In genomic region chr1:95668253-95668805, GRCm38 (mm10) we compare ENCODE assay signal across 8 mouse cellular contexts. TPM values are rescaled to one million over a fixed set of nuclear protein-coding genes. Genes with fewer than 3 reads are reported as not detected.
DNase-seq lines count a peak whose midpoint lies in the region; ATAC-seq lines count a peak whose summit lies in the region.

No protein-coding gene starts in this region.

- H3K27ac ChIP-seq in lung, embryonic 16.5 days (ENCODE audit: low read length), result peak overlapping the region; percentile 52
- H3K27ac ChIP-seq in embryonic facial prominence, embryonic 12.5 days, result no peak overlapping the region
- H3K27ac ChIP-seq in midbrain, embryonic 10.5 days (replicated peaks), result peak overlapping the region; percentile 76

- intact Hi-C loops in left cerebral cortex, postnatal 4 days (cut with DNase I), result loop anchor here (10.0 kb wide), 1 partner anchor 1096 kb away; no protein-coding TSS in a partner anchor

- no peaks in the 10 kb centered on the region for H3K27me3 ChIP-seq in lung, embryonic 16.5 days (ENCODE audit: control insufficient read depth, insufficient read depth, low read depth, low read length)
- H3K27me3 ChIP-seq in embryonic facial prominence, embryonic 12.5 days, result no peaks in the 10 kb centered on the region
- peaks cover 37% of the 10 kb centered on the region for H3K27me3 ChIP-seq in midbrain, embryonic 10.5 days (ENCODE audit: low read depth, poor library complexity, severe bottlenecking)

- WGBS in lung, embryonic 16.5 days, result 12% methylated on average over 6 of the region's 6 CpGs
- 11% methylated on average over 6 of the region's 6 CpGs for WGBS in embryonic facial prominence, embryonic 12.5 days
- WGBS in midbrain, embryonic 10.5 days, result 3% methylated on average over 6 of the region's 6 CpGs

- H3K9me3 ChIP-seq in lung, embryonic 16.5 days (ENCODE audit: control insufficient read depth, low read length), result no peaks in the 10 kb centered on the region
- H3K9me3 ChIP-seq in embryonic facial prominence, embryonic 12.5 days, result no peaks in the 10 kb centered on the region
- H3K9me3 ChIP-seq in midbrain, embryonic 10.5 days (replicated peaks), result no peaks in the 10 kb centered on the region

- peak overlapping the region; percentile 66 for H3K9ac ChIP-seq in lung, embryonic 16.5 days (ENCODE audit: low read length)
- peak overlapping the region; percentile 55 for H3K9ac ChIP-seq in embryonic facial prominence, embryonic 12.5 days

- H3K4me3 ChIP-seq in lung, embryonic 16.5 days (ENCODE audit: low read length), result peak overlapping the region; percentile 78
- H3K4me3 ChIP-seq in embryonic facial prominence, embryonic 12.5 days, result peak overlapping the region; percentile 53
- H3K4me3 ChIP-seq in midbrain, embryonic 10.5 days, result peak overlapping the region; percentile 76

- DNase-seq in lung, postnatal 14 days, result no peak
- DNase-seq in heart, postnatal 4 days, result peak; percentile 5
- DNase-seq in midbrain, embryonic 10.5 days (ENCODE audit: low spot score), result peak; percentile 33
- no peak for DNase-seq in ovary, postnatal 36 days (ENCODE audit: low spot score)
- no peak for DNase-seq in left cerebral cortex, postnatal 4 days

- peak overlapping the region; percentile 97 for H3K4me2 ChIP-seq in lung, embryonic 16.5 days (ENCODE audit: low read depth, low read length)
- peak overlapping the region; percentile 76 for H3K4me2 ChIP-seq in embryonic facial prominence, embryonic 12.5 days (replicated peaks)

- peaks cover 12% of the 10 kb centered on the region for H3K4me1 ChIP-seq in lung, embryonic 16.5 days (replicated peaks; ENCODE audit: control insufficient read depth, insufficient read depth, low read length)
- no peaks in the 10 kb centered on the region for H3K4me1 ChIP-seq in embryonic facial prominence, embryonic 12.5 days
- H3K4me1 ChIP-seq in midbrain, embryonic 10.5 days, result peaks cover 33% of the 10 kb centered on the region

- no peaks in the 10 kb centered on the region for H3K36me3 ChIP-seq in lung, embryonic 16.5 days (ENCODE audit: control insufficient read depth, insufficient read depth, low read length)
- H3K36me3 ChIP-seq in embryonic facial prominence, embryonic 12.5 days, result no peaks in the 10 kb centered on the region
- no peaks in the 10 kb centered on the region for H3K36me3 ChIP-seq in midbrain, embryonic 10.5 days

- no peak for ATAC-seq in lung, embryonic 16.5 days (ENCODE audit: low read depth)
- ATAC-seq in embryonic facial prominence, embryonic 12.5 days (ENCODE audit: insufficient number of reproducible peaks, insufficient read depth, low FRiP score, low TSS enrichment), result no peak
- no peak for ATAC-seq in frontal cortex, adult (ENCODE audit: low TSS enrichment)

RNA-seq across cellular contexts. Expression of gene St8sia4, which starts 1.0 kb away (rescaled TPM):
- 9.5 and 10.9 TPM in 2 replicates for polyA plus RNA-seq in lung, embryonic 16.5 days (2015; fragmentation: Nextera tagmentation; extraction: Ambion mirVana)
- 6.2 and 6.9 TPM in 2 replicates for polyA plus RNA-seq in embryonic facial prominence, embryonic 12.5 days (2016; fragmentation: Nextera tagmentation; extraction: Ambion mirVana)
- 1 to 10 TPM; 4.9 to 6.5 TPM for total RNA-seq in heart, postnatal 4 days (2021)
- 6.6 and 9.4 TPM in 2 replicates for polyA plus RNA-seq in midbrain, embryonic 10.5 days (2016; fragmentation: Nextera tagmentation; extraction: Ambion mirVana)
- 10 to 100 TPM; 29.4 to 32.8 TPM for total RNA-seq in left cerebral cortex, postnatal 4 days (2021)

Comparison
In these comparisons a context has a peak if more than half of its experiments do, and no peak if none do; other contexts are left out.
1. DNase-seq: peak in heart, postnatal 4 days (single experiment) and midbrain, embryonic 10.5 days (single experiment); none in lung, postnatal 14 days (single experiment), ovary, postnatal 36 days (single experiment) and left cerebral cortex, postnatal 4 days (single experiment).
2. Peak in every context shown above with its lines, with median percentiles within 50 percentile points of each other: H3K4me3 ChIP-seq.